Mouse (Mus musculus): ENCODE results near the gene Mrps23.
A peak's percentile ranks its signal among the peaks of the same experiment; 100 is the strongest.

The Mrps23 gene

GRCm38 (mm10) chr11:88203712-88204532, at the start of gene Mrps23:
Mrps23 (plus strand) TSS chr11:88204388.
- DNase-seq (ENCODE audit: low spot score) = peak; percentile 92

GRCm38 (mm10) chr11:88154500-88154899, 49.7 kb upstream of the Mrps23 start:
- DNase-seq (ENCODE audit: low spot score) = no peak

- no peak for DNase-seq (ENCODE audit: low spot score)
Observed at GRCm38 (mm10) chr11:88155451-88155850, 48.7 kb upstream of the Mrps23 start.

GRCm38 (mm10) chr11:88155998-88156397, 48.2 kb upstream of the Mrps23 start:
- DNase-seq (ENCODE audit: low spot score) = no peak

- DNase-seq (ENCODE audit: low spot score) = no peak
Observed at GRCm38 (mm10) chr11:88156403-88156802, 47.8 kb upstream of the Mrps23 start.

GRCm38 (mm10) chr11:88158842-88159246, 45.3 kb upstream of the Mrps23 start:
- DNase-seq (ENCODE audit: low spot score) = no peak

GRCm38 (mm10) chr11:88159389-88159788, 44.8 kb upstream of the Mrps23 start:
- no peak for DNase-seq (ENCODE audit: low spot score)

- DNase-seq (ENCODE audit: low spot score) = no peak
Observed at GRCm38 (mm10) chr11:88160316-88160715, 43.9 kb upstream of the Mrps23 start.

GRCm38 (mm10) chr11:88161051-88161581, 43.1 kb upstream of the Mrps23 start:
- no peak for DNase-seq (ENCODE audit: low spot score)

GRCm38 (mm10) chr11:88161651-88162362, 42.4 kb upstream of the Mrps23 start:
- peak; percentile 49 for DNase-seq (ENCODE audit: low spot score)

- DNase-seq (ENCODE audit: low spot score) = no peak
Observed at GRCm38 (mm10) chr11:88162740-88163139, 41.4 kb upstream of the Mrps23 start.

- DNase-seq (ENCODE audit: low spot score) = peak; percentile 25
Observed at GRCm38 (mm10) chr11:88164213-88164723, 39.9 kb upstream of the Mrps23 start.

- no peak for DNase-seq (ENCODE audit: low spot score)
Observed at GRCm38 (mm10) chr11:88164801-88165377, 39.3 kb upstream of the Mrps23 start.

- no peak for DNase-seq (ENCODE audit: low spot score)
Observed at GRCm38 (mm10) chr11:88165683-88166364, 38.4 kb upstream of the Mrps23 start.

- DNase-seq (ENCODE audit: low spot score) = no peak
Observed at GRCm38 (mm10) chr11:88166471-88166870, 37.7 kb upstream of the Mrps23 start.

- DNase-seq (ENCODE audit: low spot score) = no peak
Observed at GRCm38 (mm10) chr11:88168611-88169010, 35.6 kb upstream of the Mrps23 start.

- no peak for DNase-seq (ENCODE audit: low spot score)
Observed at GRCm38 (mm10) chr11:88169531-88170040, 34.6 kb upstream of the Mrps23 start.

- no peak for DNase-seq (ENCODE audit: low spot score)
Observed at GRCm38 (mm10) chr11:88170606-88171005, 33.6 kb upstream of the Mrps23 start.

- DNase-seq (ENCODE audit: low spot score) = no peak
Observed at GRCm38 (mm10) chr11:88171876-88172442, 32.2 kb upstream of the Mrps23 start.

GRCm38 (mm10) chr11:88172601-88173325, 31.4 kb upstream of the Mrps23 start:
- no peak for DNase-seq (ENCODE audit: low spot score)
